Mouse (Mus musculus): ENCODE results near the gene Sytl1. TPM values are rescaled to one million over a fixed set of nuclear protein-coding genes. Genes with fewer than 3 reads are reported as not detected.
A peak's percentile ranks its signal among the peaks of the same experiment; 100 is the strongest.

Gene Sytl1
- polyA plus RNA-seq, 1 experiment from 2014 or later, result 1.6 TPM

DNA sequence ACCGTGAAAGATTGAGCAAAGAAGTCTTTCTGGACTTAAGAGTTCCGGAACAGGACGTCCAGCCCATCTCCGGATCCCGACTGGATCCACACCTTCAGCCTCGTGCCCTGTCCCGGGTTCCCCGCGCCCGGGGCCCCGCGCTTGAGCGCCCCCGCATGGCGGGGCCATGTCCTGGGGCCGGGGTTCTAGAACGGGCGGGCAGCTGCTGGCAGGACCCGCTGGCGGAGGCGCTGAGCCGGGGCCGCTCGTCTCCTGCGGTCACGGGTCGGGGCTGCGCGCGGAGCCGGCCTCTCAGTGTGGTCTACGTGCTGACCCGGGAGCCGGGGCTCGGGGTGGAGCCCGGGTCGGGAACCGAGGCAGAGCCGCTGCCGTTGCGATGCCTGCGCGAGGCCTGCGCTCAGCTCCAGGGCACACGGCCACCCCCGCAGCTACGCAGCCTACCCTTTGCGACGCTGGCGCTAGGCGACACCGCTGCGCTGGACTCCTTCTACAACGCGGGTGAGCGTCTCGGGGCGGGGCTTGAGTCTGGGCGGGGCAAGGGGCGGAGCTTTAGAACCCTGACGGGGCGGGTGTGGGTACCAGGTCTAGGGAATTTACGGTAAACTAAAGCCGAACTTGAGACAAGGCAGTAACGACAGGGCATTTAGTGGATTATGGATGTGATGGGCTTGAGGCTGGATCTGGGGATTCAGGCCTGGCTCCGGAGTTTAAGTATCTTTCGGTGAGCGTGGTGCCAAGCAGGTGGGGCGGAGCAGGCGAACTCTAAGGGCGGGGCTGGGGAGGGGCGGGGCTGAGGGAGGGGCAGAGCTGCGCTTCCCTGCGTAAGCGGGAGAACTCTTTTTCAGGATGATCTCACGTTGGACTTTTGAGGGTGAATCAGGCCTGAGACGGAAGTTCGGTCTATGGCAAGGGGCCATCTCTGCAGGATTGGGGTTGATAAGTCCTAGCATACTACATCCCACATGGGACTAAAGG, 21.7 kb downstream of the Sytl1 start:
- H3K27ac ChIP-seq (replicated peaks), result peak overlapping the region; percentile 84
- peaks cover 89% of the 10 kb centered on the region for H3K27me3 ChIP-seq (replicated peaks; ENCODE audit: low read depth, poor library complexity, severe bottlenecking)
- no peaks in the 10 kb centered on the region for H3K36me3 ChIP-seq (replicated peaks)
- WGBS, result under 1% methylated on average over 78 of the region's 78 CpGs
- H3K4me1 ChIP-seq, result peaks cover 35% of the 10 kb centered on the region
- no peaks in the 10 kb centered on the region for H3K9me3 ChIP-seq
- H3K4me3 ChIP-seq, result peak overlapping the region; percentile 77
- peak; percentile 95 for DNase-seq (ENCODE audit: low spot score)

DNA sequence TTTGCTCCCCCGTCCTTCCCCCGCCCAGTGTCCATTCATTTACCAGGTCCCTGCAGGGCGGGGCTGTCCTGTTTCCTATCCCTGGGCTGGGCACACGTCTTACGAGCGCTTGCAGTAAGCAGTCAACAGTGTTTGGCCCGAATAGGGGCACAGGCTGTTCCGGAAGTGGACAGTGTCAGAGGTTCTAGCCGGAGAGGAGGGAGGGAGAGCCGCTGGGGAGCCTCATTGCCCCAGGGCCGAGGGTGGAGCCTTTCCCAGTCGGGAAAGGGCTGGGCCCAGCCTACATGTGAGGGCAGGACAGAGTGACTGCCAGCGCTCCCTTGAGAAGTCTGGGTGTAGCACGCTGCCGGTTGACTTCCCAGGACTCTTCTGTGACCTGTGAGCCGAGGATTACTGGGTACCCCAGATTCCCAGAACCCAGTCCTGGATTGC, 22.4 kb downstream of the Sytl1 start, which contains the start of gene Map3k6:
TSS of gene Map3k6 (plus strand) at position 329 of the 432 bp plus-strand sequence.
- Histone ChIP-seq H3K27me3 (replicated peaks; ENCODE audit: low read depth, poor library complexity, severe bottlenecking) (peaks cover 81% of the 10 kb centered on the region), H3K4me1 (peaks cover 35% of the 10 kb centered on the region), H3K4me3 (peak within 1 kb of the TSS; percentile 77), H3K27ac (replicated peaks) (peak within 1 kb of the TSS; percentile 84), H3K36me3 (replicated peaks) (no peaks in the 10 kb centered on the region), H3K9me3 (no peaks in the 10 kb centered on the region)
- peak; percentile 60 for DNase-seq (ENCODE audit: low spot score)
- 3% methylated on average over 16 of the region's 16 CpGs for WGBS

DNA sequence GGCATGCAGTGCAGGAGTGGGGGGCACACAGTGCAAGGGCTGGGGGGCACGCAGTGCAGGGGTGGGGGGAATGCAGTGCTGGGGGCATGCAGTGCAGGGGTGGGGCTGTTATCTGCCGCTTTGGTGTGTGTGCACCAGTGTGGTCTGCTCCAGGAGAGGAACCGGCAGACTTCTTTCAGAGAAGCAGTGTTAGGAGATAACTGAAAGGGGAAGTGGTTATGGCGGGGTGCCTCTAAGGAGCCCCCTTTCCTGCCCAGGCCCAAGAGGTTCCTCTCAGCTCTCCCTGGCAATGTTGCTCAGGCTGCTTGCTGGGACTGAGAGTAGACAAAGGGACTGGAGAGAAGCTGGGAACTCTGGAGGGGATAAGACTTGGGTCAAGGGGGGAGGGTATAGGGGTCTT, 25.0 kb downstream of the Sytl1 start:
- no peaks in the 10 kb centered on the region for H3K36me3 ChIP-seq (replicated peaks)
- no peaks in the 10 kb centered on the region for H3K9me3 ChIP-seq
- H3K27me3 ChIP-seq (replicated peaks; ENCODE audit: low read depth, poor library complexity, severe bottlenecking), result peaks cover 64% of the 10 kb centered on the region
- DNase-seq (ENCODE audit: low spot score), result no peak
- peaks cover 25% of the 10 kb centered on the region for H3K4me1 ChIP-seq
- no peak overlapping the region for H3K27ac ChIP-seq (replicated peaks)
- H3K4me3 ChIP-seq, result no peak overlapping the region
- 80% methylated on average over 4 of the region's 4 CpGs for WGBS

- Histone ChIP-seq H3K27me3 (replicated peaks; ENCODE audit: low read depth, poor library complexity, severe bottlenecking) (peaks cover 46% of the 10 kb centered on the region), H3K27ac (replicated peaks) (no peak overlapping the region), H3K4me1 (peaks cover 10% of the 10 kb centered on the region), H3K36me3 (replicated peaks) (no peaks in the 10 kb centered on the region), H3K4me3 (no peak overlapping the region), H3K9me3 (no peaks in the 10 kb centered on the region)
- no peak for DNase-seq (ENCODE audit: low spot score)
- 80% methylated on average over 5 of the region's 5 CpGs for WGBS
Observed at GRCm38 (mm10) chr4:133235415-133235814, 27.5 kb downstream of the Sytl1 start.

DNA sequence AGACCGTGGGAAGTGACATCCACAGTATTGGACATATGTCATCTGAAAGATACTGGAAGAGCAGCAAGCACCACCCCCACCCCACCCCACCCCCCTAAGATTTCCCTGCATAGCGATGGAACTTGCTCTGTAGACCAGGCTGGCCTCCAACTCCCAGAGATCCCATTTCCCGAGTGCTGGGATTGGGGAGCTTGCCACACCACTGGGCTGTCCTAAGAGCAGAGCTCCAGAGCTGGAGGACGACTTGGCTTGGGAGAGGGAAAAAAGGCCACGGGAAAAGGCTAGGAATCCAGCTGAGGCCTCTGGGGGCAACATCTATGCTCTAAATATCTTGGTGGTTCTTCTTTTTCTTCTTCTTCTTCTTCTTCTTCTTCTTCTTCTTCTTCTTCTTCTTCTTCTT, 28.1 kb downstream of the Sytl1 start:
- Histone ChIP-seq H3K27ac (replicated peaks) (no peak overlapping the region), H3K4me1 (peaks cover 10% of the 10 kb centered on the region), H3K9me3 (no peaks in the 10 kb centered on the region), H3K36me3 (replicated peaks) (no peaks in the 10 kb centered on the region), H3K27me3 (replicated peaks; ENCODE audit: low read depth, poor library complexity, severe bottlenecking) (peaks cover 40% of the 10 kb centered on the region), H3K4me3 (no peak overlapping the region)
- 63% methylated on average over 5 of the region's 5 CpGs for WGBS
- no peak for DNase-seq (ENCODE audit: low spot score)

DNA sequence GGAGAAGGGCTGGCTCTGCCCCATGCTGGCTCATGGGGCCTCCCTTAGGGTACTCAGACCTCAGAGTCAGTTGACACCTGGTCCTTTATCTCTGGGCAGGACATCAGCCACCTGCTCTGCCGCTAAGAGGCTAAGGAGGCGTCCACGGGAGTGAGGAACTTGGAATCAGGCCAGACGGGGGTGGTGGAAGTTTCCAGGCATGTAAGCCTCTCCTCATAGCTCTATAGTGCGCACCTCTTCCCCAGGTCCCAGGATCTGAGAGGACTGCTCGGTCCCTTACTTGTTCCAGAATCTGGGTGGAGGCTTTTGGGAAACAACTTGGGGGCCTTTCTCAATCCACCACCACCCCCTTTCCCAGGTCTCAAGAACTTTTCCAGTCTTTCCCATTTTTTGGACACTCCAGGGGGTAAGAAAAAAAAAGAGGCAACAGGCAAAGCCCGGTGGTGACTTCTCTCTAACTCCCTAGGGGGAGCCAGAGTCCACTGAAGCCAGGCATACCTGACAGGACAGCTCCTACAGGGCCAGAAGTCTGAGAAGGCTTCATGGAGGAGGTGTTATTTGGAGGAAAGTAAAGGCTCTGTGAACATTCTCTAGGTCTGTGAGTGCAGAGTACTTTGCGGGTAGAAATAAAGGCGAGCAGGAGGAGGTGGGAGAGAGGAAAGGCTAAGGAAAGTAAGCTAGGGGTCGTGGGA, 29.5 kb downstream of the Sytl1 start:
- H3K4me1 ChIP-seq, result peaks cover 20% of the 10 kb centered on the region
- peaks cover 28% of the 10 kb centered on the region for H3K27me3 ChIP-seq (replicated peaks; ENCODE audit: low read depth, poor library complexity, severe bottlenecking)
- 44% methylated on average over 10 of the region's 10 CpGs for WGBS
- no peak for DNase-seq (ENCODE audit: low spot score)
- no peak overlapping the region for H3K27ac ChIP-seq (replicated peaks)
- H3K4me3 ChIP-seq, result no peak overlapping the region
- H3K9me3 ChIP-seq, result no peaks in the 10 kb centered on the region
- no peaks in the 10 kb centered on the region for H3K36me3 ChIP-seq (replicated peaks)

GRCm38 (mm10) chr4:133229582-133229981, 33.3 kb downstream of the Sytl1 start:
- WGBS, result 60% methylated on average over 8 of the region's 8 CpGs

DNA sequence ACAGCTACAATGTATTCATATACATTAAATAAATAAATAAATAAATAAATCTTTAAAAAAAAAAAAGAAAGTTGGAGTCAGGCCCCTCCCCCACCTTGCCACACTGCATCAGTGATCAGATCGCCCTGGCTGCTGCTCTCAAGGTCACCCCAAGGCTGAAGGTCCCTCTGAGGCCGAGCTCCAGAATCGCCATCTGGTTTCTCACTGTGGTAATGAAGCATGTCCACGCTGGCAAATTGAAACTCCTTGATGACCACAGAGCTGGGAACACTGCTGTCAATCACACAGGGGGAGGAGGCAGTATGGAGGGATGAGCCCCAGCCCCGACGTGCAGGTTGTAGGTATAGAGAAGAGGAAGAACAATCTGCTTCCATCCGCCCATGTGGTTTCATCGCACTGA, 35.3 kb downstream of the Sytl1 start:
- DNase-seq (ENCODE audit: low spot score), result peak; percentile 52
- Histone ChIP-seq H3K27me3 (replicated peaks; ENCODE audit: low read depth, poor library complexity, severe bottlenecking) (peaks cover 15% of the 10 kb centered on the region), H3K4me3 (no peak overlapping the region), H3K27ac (replicated peaks) (no peak overlapping the region), H3K4me1 (peaks cover 53% of the 10 kb centered on the region), H3K36me3 (replicated peaks) (no peaks in the 10 kb centered on the region), H3K9me3 (no peaks in the 10 kb centered on the region)
- WGBS, result 53% methylated on average over 8 of the region's 8 CpGs

More at GRCm38 (mm10) chr4:133229582-133229981, 33.3 kb downstream of the Sytl1 start:
- Histone ChIP-seq H3K27ac (replicated peaks) (peak overlapping the region; percentile 65), H3K36me3 (replicated peaks) (no peaks in the 10 kb centered on the region), H3K4me1 (peaks cover 36% of the 10 kb centered on the region), H3K9me3 (no peaks in the 10 kb centered on the region), H3K4me3 (no peak overlapping the region), H3K27me3 (replicated peaks; ENCODE audit: low read depth, poor library complexity, severe bottlenecking) (peaks cover 8% of the 10 kb centered on the region; the same call in 1 of the 2 replicates)
- peak; percentile 53 for DNase-seq (ENCODE audit: low spot score)

- WGBS, result 66% methylated on average over 10 of the region's 10 CpGs
- Histone ChIP-seq H3K9me3 (no peaks in the 10 kb centered on the region), H3K36me3 (replicated peaks) (no peaks in the 10 kb centered on the region), H3K4me3 (no peak overlapping the region), H3K4me1 (peaks cover 62% of the 10 kb centered on the region), H3K27ac (replicated peaks) (no peak overlapping the region), H3K27me3 (replicated peaks; ENCODE audit: low read depth, poor library complexity, severe bottlenecking) (peaks cover 29% of the 10 kb centered on the region)
- DNase-seq (ENCODE audit: low spot score), result peak; percentile 41
Observed at GRCm38 (mm10) chr4:133226073-133226472, 36.8 kb downstream of the Sytl1 start.

DNA sequence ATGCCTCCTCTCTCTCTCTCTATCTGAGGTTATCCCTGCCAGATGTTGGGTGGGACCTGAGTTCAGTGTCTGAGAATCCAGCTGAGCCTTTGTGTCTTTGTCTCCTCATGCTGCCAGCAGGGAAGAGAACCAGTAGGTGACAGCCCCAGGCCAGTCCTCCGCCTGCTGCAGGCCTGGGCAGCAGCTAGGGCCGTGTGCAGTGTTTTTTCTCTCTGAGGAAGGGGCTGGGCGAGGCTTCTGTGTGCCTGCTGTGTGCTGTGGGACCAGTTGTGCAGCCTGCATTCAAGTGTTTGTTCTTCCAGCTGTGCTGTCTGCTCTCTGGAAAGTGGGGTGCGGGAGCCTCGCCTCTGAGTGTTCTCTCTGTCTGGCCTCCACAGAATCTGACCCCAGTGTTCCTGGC, 39.0 kb downstream of the Sytl1 start:
- 42% methylated on average over 5 of the region's 5 CpGs for WGBS
- H3K4me3 ChIP-seq, result no peak overlapping the region
- H3K4me1 ChIP-seq, result peaks cover 54% of the 10 kb centered on the region
- H3K27ac ChIP-seq (replicated peaks), result peak overlapping the region; percentile 65
- H3K9me3 ChIP-seq, result no peaks in the 10 kb centered on the region
- no peaks in the 10 kb centered on the region for H3K36me3 ChIP-seq (replicated peaks)
- H3K27me3 ChIP-seq (replicated peaks; ENCODE audit: low read depth, poor library complexity, severe bottlenecking), result peaks cover 49% of the 10 kb centered on the region
- DNase-seq (ENCODE audit: low spot score), result peak; percentile 33

GRCm38 (mm10) chr4:133221701-133222100, 41.2 kb downstream of the Sytl1 start:
- WGBS, result 80% methylated on average over 8 of the region's 8 CpGs
- no peak overlapping the region for H3K4me3 ChIP-seq
- H3K9me3 ChIP-seq, result no peaks in the 10 kb centered on the region
- H3K4me1 ChIP-seq, result peaks cover 60% of the 10 kb centered on the region
- no peak overlapping the region for H3K27ac ChIP-seq (replicated peaks)
- DNase-seq (ENCODE audit: low spot score), result no peak
- peaks cover 51% of the 10 kb centered on the region for H3K27me3 ChIP-seq (replicated peaks; ENCODE audit: low read depth, poor library complexity, severe bottlenecking)
- H3K36me3 ChIP-seq (replicated peaks), result no peaks in the 10 kb centered on the region

DNA sequence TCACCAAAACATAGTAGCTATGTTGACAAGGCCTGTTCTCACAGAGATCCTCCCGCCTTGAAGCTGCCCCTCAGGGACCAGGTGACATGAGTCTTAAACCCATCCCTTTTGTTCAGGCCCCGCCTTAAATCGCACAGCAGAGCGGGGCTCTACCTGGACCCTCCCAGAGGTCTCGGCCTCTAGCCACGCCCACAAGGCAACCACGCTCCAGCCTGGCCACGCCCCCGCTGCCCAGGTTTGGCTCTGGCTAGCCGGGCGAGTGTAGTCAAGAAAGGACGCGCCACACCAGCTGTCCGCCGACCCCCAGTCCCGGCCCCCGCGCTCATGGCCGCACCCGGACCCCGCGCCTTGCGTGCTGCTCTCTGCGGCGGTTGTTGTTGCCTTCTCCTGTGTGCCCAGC, 42.3 kb downstream of the Sytl1 start:
- 2% methylated on average over 25 of the region's 25 CpGs for WGBS
- DNase-seq (ENCODE audit: low spot score), result peak; percentile 75
- H3K36me3 ChIP-seq (replicated peaks), result no peaks in the 10 kb centered on the region
- no peaks in the 10 kb centered on the region for H3K9me3 ChIP-seq
- peaks cover 60% of the 10 kb centered on the region for H3K27me3 ChIP-seq (replicated peaks; ENCODE audit: low read depth, poor library complexity, severe bottlenecking)
- peak overlapping the region; percentile 58 for H3K4me3 ChIP-seq
- peak overlapping the region; percentile 72 for H3K27ac ChIP-seq (replicated peaks)
- peaks cover 51% of the 10 kb centered on the region for H3K4me1 ChIP-seq

Measured in embryonic facial prominence, embryonic 10.5 days (tissue).